Mouse (Mus musculus): ENCODE measurements around the gene Rere.

Gene Rere

DNA sequence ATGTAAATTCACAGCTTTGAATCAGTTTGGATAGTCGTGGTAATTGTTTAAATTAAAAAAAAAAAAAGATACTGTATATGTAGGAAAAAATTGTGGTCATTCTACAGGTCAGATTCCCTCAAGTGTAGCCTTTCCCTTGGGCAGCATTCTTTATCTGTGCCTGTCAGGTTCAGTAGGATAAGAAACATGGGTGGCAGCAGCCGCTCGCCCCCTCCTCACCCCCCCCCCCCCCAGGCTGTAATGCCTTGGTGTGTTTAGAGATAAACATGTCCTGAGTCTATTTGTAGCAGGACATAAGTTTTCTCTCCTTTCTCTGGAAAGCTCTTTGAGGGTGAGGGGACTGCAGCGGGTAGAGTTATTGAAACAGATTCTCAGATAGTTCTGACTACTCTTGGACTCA is 147.3 kb downstream of the Rere start:
- no peak for DNase-seq (ENCODE audit: low spot score)

DNA sequence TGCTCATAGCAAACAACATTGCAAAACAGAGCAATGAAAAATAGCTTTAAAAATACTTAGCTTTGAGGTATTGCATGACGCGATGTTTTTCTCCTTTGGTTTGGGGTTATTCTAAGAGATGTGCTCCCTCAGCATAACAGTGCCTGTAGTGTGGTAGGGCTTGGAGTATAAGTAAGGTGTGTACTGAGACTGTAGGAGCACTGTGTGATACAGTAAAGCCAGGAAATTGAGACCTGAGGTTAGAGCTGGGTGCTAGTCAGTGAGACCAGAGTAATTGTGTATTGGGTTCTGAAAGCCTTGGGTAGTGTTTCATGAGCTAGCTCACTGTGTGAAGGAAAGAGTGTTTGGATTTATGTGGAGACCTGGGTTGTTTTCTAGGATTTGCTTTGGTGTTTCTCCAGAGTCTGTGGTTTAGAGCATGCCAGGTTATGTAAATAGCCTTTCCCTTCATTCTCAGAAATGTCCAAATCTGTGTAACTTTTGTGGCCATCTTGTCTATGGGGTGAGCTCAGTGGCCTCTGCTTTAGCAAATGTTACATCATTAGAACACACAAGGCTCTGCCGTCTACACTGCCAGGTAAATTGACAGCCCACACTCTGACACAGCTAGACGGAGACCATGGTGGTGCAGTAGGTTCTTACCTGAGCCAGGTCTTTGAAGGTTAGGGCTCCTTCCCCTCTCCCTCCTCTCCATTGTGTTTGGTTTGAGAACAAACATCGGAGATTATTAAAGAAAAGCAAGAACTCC is 152.6 kb downstream of the Rere start:
- no peak for DNase-seq (ENCODE audit: low spot score)

DNA sequence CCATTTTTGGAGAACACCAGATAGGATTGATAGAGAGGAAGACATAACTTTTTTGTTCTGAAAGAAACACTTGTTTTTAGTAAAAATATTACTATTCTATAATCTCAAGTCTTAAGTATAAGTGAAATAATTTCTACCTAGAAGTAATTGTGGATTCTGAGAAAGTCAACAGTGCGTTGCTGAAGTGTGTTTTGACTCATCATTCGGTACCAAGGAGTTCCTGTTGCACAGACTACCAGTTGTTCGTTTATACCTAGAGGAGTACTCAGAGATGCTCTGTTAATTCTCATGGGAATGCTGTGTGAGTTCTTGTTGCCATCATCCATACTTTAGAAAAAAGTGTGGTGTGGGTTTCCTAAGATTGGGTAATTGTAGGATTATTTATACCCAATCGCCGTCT is 154.1 kb downstream of the Rere start:
- DNase-seq (ENCODE audit: low spot score), result no peak

DNA sequence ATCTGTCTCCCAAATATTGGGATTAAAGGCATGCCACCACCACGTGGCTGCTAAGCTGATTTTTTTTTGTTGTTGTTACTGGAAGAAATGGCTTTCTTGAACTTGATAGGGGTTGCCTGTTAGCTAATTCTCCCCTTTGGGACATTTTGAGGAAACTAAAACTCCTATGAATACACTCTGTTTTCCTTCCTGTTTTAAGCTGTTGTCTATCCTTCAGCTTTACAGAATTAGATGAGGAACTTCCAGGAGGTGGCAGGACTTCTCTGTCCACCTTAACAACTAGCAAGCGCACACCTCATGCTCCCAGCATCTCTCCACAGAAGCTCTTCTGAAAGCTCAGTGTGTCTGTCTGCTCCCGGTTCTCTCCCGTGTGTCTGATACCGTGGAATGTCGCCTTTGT is 157.2 kb downstream of the Rere start:
- DNase-seq (ENCODE audit: low spot score), result no peak

DNA sequence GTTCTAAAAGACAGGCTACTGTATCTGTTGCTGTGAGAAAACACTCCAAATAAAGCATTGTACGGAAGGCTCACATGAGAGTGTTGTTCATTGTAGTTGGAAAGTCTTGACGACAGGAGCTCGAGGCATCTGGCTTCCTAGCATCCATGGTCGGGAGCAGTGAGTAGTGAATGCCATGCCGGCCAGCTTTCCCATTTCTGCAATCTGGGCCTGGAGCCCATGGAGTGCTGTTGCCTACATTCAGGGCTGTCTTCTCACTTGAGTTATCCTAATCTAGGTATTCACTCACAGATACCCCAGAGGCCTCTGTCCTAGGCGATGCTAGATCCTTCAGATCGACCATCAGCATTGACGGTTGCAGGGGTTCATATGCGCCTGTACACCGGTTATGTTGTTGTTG is 160.5 kb downstream of the Rere start:
- no peak for DNase-seq (ENCODE audit: low spot score)

DNA sequence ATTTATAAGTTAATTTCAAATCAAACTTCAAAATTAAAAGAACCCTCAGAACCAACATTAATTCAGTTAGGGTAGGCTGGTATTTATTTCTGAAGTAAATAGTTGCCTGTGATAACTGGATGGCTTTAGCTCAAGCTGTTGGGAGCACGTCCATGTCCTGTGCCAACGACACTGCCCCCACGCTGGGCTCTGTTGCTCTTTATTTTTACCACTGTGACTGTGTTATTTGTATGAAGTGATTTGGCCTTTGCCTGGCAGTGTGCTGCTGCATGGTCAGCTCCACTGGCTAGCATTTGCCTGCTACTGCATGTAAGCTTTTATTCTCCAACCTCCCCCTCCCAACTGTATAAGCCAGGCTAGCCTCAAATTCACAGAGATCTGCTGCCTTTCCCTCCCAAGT is 162.6 kb downstream of the Rere start:
- no peak for DNase-seq (ENCODE audit: low spot score)

DNA sequence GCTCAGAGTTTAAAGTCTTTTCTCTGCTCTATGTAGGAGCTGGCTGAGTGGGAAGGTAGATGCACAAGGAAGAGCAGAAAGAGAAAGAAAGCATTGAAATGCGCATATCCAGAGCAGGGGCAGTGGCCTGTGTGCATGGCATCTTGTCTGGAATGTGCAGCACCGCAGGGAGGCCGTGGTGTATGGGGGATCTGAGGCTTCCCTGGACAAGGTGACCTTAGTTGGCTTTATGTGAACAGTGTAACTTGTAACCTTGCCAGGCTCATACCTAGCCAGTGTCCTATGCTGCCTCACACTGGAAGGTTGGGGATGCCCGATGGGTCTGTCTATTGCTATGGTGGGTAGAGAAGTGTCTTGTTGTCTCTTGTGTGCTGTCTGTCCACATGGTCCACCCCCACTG is 165.2 kb downstream of the Rere start:
- DNase-seq (ENCODE audit: low spot score), result no peak

DNA sequence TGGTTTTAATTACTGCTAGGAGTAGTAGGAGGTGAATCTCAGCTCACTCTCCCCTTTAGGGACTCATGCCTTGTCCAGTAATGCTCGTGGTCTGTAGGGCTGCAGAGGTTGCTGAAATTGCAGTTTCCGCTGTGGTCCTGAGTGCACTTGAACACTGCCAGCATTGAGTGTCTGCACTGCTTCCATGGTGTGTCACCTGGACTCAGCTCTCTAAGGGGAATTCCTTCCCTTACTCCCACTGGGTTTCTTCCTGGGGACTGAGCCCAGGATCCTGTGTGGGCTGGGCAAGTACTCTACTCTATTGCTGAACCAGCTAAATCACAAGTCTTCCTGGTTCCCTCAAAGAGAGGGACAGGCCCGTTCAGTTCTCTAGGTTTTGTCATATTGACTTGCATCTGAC is 166.1 kb downstream of the Rere start:
- no peak for DNase-seq (ENCODE audit: low spot score)

DNA sequence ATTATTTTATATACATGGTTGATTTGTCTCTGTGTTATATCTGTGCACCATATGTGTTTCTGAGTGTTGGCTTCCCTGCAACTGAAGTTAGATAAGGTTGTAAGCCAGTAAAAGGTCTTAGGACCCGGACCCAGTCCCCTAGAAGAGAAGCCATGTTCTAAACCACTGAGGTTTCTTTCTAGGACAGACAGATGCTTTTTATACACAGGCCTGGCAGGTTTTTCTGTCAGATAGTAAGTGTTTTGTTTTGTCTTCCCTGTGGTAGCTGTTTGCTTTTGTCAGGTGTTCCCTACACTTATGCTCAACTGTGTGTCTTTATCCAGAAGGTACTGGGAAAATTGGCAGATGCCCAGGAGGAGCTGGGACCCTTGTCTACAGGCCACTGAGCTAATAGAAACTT is 167.0 kb downstream of the Rere start:
- no peak for DNase-seq (ENCODE audit: low spot score)

DNA sequence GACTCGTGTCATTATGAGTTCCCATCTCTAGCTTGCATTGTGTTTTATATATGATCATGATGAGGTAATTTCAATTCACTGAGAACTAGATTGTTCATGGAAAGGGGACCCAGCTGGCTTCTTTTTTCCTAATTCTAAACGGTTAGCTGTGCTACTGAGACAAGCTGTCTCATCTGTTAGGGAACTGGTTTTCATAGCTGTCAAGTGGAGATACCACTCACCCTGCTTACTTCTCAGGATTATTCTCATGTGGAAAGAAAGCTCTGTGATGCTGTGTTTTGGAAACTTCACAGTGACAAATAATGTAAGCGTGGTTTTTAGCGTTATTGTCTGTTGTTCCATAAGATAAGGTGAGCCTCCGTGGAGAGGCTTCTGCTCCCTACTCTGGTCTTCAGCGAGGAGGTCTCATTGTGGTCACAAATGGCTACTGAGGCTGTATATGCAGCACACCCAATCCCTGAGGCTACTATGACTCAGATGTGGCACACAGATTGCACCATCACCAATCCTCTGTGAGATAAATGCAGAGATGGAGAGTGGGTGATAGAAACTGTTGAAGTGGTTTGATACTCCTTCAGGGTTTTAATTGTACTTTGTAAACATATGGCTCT is 168.7 kb downstream of the Rere start:
- no peak for DNase-seq (ENCODE audit: low spot score)

DNA sequence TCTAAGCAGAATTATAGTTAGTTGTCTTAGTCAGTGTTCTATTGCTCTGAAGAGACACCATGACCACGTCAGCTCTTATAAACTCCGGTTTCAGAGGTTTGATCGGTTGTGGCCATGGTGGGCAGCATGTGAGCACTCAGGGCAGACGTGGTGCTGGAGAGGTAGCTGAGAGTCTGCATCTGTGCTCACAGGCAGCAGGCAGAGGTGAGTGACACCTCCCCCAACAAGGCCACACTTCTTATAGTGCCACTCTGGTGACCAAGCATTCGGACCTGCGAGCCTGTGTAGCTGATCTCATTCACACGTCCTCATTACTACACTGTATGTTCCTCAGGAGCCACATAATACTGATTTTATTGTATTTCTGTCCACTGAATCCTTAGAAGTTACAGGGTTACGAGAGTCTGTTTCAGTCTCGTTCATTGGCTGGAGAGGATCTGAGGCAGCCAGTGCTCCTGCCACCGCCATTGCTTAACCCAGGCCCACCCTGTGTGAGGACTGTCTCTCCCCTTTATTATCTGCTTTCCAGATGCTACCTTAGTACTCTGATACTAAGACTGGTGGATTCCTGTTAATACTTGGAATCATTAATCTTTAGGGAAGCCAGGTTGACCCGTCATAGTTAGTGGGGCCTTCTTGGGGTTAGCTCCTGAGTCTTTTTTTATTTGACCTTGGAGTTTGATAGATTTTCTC is 170.9 kb downstream of the Rere start:
- no peak for DNase-seq (ENCODE audit: low spot score)

DNA sequence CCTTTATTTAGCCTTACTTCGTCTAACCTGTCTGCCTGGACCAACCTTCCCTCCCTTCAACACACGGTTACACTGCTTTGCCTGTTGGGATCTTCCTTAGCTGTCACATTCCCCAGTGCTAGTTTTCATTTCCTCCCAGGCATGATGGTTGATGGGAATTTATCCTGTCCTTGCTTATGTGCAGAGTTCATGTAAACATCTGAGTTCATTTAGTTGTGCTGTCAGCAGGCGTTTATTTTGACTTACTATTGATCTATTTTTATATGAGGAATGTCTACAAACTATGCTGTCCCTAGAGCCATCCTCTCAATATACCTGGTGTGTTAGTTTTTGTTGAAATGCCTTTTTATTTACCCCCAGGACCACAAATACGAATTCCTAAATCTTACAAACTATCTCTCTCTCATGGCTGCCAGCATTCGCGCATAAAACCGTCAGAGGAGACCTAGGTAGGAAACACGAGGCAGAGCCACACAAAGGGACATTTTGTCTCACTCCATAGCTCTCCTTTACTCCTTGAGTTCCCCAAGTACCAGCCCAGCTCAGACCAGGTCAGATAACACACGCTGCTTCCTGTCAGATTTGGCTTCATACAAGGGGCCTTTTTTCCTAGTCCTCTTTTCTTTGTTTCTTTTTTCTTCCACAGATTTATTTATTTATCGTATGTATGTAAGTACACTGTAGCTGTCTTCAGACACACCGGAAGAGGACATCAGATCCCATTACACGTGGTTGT is 173.3 kb downstream of the Rere start:
- no peak for DNase-seq (ENCODE audit: low spot score)

DNA sequence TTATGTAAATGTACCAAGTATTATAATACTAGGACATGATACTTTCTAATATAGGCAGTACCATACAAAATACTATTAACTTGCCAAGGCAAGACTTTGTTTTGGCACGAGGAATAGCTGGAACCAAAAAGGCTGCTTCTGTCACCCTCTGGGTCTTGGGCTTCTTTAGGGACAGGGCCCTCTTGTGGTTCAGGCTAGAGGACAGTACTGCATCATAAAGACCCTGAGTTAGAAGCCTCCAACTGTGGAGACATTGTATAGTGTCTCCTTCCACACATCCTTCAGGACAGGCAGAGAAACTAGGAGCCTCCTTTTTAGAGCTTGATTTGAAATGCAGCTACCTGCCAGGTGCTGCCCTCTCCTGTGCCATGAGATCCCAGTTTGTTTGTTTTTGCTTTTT is 174.3 kb downstream of the Rere start:
- no peak for DNase-seq (ENCODE audit: low spot score)

DNA sequence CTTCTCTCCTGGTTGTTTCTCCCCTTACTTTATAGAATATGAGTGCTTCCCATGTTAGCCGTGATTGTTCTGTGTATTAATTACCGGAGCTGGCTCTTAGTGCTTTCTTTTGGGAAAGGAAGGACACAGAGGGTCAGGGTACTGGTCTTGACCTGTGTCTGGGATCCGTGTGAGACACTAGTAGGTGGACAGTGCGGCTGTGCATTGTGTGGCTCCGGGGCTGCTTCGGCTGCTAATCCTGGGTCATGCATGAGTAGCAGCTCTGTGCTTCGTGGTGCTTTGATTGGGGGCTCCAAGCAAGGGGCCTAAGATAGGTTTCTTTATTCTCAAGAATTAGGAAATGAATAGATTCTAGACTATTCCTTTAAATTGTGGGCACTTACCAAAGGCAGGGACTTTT is 175.0 kb downstream of the Rere start:
- DNase-seq (ENCODE audit: low spot score), result no peak

DNA sequence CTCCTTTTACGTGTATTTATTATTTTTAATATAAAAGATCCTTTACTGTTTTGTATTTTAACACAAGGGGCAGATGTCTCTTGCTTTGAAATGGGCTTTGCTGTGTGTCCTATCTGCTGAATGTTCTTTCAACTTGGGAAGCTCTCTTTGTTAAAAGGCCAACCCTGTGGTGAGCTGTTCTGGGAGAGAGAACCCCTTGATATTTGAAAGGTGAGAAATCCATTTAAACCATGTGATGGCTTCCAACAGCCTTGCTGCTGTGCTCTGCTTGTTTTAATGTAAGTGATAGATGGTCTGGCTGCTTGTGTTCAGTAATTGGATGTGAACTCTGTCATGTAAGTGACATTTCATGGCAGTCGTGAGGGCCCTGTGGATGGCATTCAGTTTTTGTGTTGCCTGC is 175.4 kb downstream of the Rere start:
- DNase-seq (ENCODE audit: low spot score), result no peak

DNA sequence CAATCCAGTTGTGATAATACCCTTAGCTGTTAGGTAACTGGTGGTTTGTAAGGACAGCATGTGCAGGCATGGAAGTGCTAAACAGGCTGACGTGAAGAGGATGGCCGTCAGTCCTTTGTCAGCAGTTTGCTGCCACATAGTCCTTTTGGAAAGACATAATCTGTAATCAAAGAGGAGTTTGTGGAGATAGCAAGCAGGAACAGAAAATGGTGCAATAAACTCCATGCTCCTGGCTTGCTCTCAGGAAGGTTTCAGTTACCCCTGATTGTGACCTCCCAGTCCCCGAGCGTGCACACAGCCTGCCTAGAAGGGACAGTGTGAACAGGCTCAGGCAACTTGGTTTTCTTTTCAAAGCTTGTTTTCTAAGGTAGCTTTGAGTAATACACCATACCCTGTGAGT is 175.9 kb downstream of the Rere start:
- DNase-seq (ENCODE audit: low spot score), result no peak

DNA sequence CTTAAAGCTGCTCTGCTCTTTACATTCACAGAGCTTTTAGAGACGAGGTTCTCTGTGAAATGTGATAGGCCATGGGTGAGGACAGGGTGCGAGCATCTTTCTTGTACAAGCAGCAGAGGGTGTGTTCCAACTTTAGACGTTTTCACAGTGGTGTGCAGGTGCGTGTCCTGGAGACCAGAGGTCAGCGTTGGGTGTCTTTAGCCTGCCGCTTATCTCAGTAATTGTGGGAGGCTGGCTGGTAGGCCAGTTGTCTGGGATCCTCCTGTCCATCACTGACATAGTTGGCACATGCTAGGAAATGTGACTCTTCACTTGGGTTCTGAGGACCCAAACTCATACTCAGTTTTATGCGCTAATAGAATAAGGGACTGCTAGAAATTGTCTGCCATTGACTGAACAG is 176.3 kb downstream of the Rere start:
- DNase-seq (ENCODE audit: low spot score), result no peak

DNA sequence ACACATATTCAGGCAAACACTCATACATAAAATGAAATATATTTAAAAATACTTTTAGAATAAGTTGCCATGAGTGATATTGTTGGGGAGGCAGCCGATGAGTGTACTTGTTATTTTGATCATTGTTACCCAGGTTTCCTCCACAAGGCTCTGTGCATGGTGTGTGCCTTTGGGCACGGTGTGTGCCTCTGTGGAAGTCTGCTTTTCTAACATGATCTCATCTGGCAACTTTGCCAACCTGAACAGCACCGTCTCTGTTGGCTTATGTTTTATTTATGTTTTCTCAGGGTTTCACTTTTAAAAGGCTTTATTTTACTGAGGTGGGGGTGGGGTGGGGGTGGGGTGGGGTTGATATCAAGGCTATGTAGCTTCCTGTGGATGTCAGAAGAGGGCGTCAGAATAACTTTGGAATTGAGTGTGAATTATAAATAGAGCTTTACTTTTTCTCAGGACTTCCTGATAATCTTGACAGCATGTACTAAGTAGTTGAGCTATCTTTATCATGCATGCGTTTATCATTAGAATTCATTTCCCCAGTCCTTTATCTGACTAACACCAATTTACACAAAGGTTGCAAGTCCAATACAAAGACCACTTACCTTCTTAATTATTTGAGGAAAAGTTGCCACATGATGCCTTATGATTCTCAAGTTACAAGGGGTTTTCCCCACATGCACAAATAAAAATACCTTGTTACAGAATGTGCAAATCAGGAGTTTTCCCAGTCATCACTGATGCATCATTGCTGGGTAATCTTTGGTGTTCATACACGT is 177.8 kb downstream of the Rere start:
- DNase-seq (ENCODE audit: low spot score), result no peak

DNA sequence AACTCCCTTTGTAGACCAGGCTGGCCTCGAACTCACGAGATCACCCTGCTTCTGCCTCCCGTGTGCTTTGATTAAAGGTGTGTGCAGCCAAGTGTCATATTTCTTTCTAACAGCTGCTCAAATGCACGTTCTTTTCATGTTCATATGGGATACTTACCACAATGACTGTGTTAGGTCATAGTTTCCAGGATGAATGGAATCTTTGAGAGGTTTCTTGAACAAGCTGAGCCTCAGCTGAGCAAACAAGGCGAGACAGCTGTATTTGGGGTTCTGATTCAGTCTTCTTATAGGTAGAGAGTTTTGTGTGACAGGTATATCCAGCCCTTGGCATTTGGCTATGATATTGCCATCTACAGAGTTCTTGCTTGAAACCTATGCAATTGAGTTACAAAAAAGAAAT is 179.0 kb downstream of the Rere start:
- no peak for DNase-seq (ENCODE audit: low spot score)

DNA sequence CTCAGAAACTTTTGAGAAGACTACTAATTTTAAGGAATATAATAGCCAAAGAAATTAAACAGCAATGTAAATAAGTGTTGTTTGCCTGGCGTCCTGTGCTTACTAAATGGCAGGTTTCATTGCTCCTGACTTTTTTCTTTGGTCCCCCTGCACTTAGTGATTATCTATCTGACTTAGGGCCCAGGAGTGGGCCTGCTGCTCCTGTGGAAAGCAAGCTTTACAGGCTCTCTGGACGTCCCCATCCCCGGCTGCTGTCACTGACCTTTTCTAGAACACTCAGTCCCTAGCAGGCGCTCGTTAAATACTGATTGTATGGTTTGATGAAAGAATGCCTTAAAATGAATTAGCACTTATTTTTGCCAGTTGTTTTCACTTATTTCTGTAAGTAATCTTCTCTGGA is 179.6 kb downstream of the Rere start:
- DNase-seq (ENCODE audit: low spot score), result no peak

DNA sequence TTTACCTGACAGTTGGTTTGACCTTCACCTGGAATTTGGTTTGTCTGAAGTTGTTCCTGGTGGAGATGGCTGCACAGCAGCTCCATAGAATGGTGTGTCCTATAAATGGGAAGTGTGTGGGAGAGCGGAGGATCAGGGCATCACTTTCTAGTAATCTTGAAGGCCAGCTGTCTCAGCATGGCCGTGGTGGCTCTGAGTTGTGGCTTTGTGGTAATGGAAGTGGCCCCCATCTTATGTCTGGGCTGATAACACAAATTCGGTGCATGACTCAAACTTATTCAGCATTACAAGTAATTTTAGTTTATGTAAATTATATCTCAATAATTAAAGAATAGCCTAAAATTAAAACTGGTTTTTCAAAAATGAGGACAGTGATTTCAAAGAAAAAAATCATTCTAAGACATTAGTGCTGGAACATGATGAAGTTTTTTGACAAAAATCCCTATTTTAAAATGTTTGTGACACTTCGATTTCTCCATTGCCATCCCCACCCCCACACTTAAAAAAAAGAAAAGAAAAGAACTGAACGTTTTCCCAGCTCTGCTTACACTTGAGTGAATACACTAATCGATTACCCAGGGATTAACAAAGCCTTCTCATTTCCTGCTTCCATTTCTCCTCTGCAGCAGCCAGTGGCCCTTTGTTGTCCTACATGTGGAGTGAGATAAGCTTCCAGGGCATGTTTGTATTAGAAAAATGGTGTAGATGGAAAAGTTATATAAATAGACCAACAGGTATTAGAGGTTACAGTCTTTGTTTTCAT is 180.2 kb downstream of the Rere start:
- DNase-seq (ENCODE audit: low spot score), result no peak
